15 mouse cellular contexts compared by ENCODE assay signal in genomic region chr14:106364767-106365623, GRCm38 (mm10).
DNase-seq lines count a peak whose midpoint lies in the region; ATAC-seq and TF ChIP-seq lines count a peak whose summit lies in the region.
"Had no signal": no experiment of that assay in that cellular context is flagged by ENCODE, and none has a peak within 500 bp of the region (broad histone marks: within the 10 kb centered on the region; RNA-seq: fewer than 3 reads in every experiment).

No protein-coding gene starts in this region.

- H3K27ac ChIP-seq in embryonic facial prominence, embryonic 14.5 days (replicated peaks; ENCODE audit: low read depth, low read length) = peak overlapping the region; percentile 44
- H3K27ac ChIP-seq in intestine, embryonic 16.5 days (ENCODE audit: low read length) = 0 out of 2 replicates have a peak overlapping the region, but pooled peaks have one; percentile 2

- H3K27me3 ChIP-seq in embryonic facial prominence, embryonic 14.5 days (replicated peaks; ENCODE audit: control insufficient read depth, insufficient read depth, low read length) = no peaks in the 10 kb centered on the region
- H3K27me3 ChIP-seq in intestine, embryonic 16.5 days (replicated peaks; ENCODE audit: control insufficient read depth, insufficient read depth, low read length) = no peaks in the 10 kb centered on the region
- no peaks in the 10 kb centered on the region for H3K27me3 ChIP-seq in myocyte (ENCODE audit: control insufficient read depth, insufficient read depth, insufficient read length)

- TF ChIP-seq POLR2A in myocyte (IDR thresholded peaks at IDR 0.05; ENCODE audit: insufficient read length, low read depth) = no peak

- H3K36me3 ChIP-seq in embryonic facial prominence, embryonic 14.5 days (ENCODE audit: control insufficient read depth, insufficient read depth, low read length) = no peaks in the 10 kb centered on the region
- no peaks in the 10 kb centered on the region for H3K36me3 ChIP-seq in intestine, embryonic 16.5 days (ENCODE audit: control insufficient read depth, insufficient read depth, low read length)
- H3K36me3 ChIP-seq in myocyte (ENCODE audit: control insufficient read depth, insufficient read depth) = no peaks in the 10 kb centered on the region

- no peaks in the 10 kb centered on the region for H3K79me2 ChIP-seq in myocyte (ENCODE audit: control insufficient read depth, insufficient read depth)

- H3K4me1 ChIP-seq in embryonic facial prominence, embryonic 14.5 days (ENCODE audit: control insufficient read depth, insufficient read depth, low read length) = peaks cover 11% of the 10 kb centered on the region; the same call in 1 of the 2 replicates
- H3K4me1 ChIP-seq in intestine, embryonic 16.5 days (ENCODE audit: control insufficient read depth, insufficient read depth, low read length) = no peaks in the 10 kb centered on the region

- H3ac ChIP-seq in myocyte (ENCODE audit: control insufficient read depth, insufficient read length) = no peak overlapping the region

- peak; percentile 67; the same call in 1 of the 2 replicates for ATAC-seq in embryonic facial prominence, embryonic 14.5 days (ENCODE audit: low read depth)
- ATAC-seq in intestine, embryonic 16.5 days = no peak
- ATAC-seq in cerebellum, adult (ENCODE audit: insufficient number of reproducible peaks, low FRiP score, low TSS enrichment) = no peak
- ATAC-seq: forebrain, postnatal 0 days had no signal

- peaks cover 4% of the 10 kb centered on the region; the same call in 1 of the 2 replicates for H3K9me3 ChIP-seq in embryonic facial prominence, embryonic 14.5 days (ENCODE audit: control insufficient read depth, low read length)
- H3K9me3 ChIP-seq in intestine, embryonic 16.5 days (ENCODE audit: control insufficient read depth, low read length) = no peaks in the 10 kb centered on the region

- no peak overlapping the region for H3K9ac ChIP-seq in embryonic facial prominence, embryonic 14.5 days (ENCODE audit: low read depth, low read length)
- no peak overlapping the region for H3K9ac ChIP-seq in intestine, embryonic 16.5 days (ENCODE audit: low read depth, low read length)
- H3K9ac ChIP-seq: forebrain, postnatal 0 days had no signal

- WGBS in embryonic facial prominence, embryonic 14.5 days = 25% methylated on average over 8 of the region's 8 CpGs
- WGBS in intestine, embryonic 16.5 days = 58% methylated on average over 8 of the region's 8 CpGs

- DNase-seq in lung, postnatal 25 days (ENCODE audit: low spot score) = peak; percentile 5
- no peak for DNase-seq in lung, adult 18-20 months
- DNase-seq in embryonic facial prominence, embryonic 14.5 days (ENCODE audit: low spot score) = peak; percentile 88
- DNase-seq in right cerebral cortex, postnatal 14 days = no peak
- no peak for DNase-seq in B cell, adult 2 months
- DNase-seq: cerebellum, adult 8-10 months; forebrain, postnatal 0 days; layer of hippocampus, adult 9-11 months; lung, adult 2 months; midbrain, embryonic 14.5 days; spleen, adult 18-20 months; thymus, postnatal 36 days had no signal

- H3K4me3 ChIP-seq in embryonic facial prominence, embryonic 14.5 days (ENCODE audit: low read depth, low read length) = no peak overlapping the region; the same call in 1 of the 2 replicates
- H3K4me3 ChIP-seq in intestine, embryonic 16.5 days (ENCODE audit: low read length) = no peak overlapping the region
- no peak overlapping the region for H3K4me3 ChIP-seq in myocyte

- peak overlapping the region; percentile 31 for H3K4me2 ChIP-seq in embryonic facial prominence, embryonic 14.5 days (ENCODE audit: low read depth, low read length)
- H3K4me2 ChIP-seq in intestine, embryonic 16.5 days (ENCODE audit: low read depth, low read length) = no peak overlapping the region
- peak overlapping the region; percentile 69 for H3K4me2 ChIP-seq in myocyte (ENCODE audit: low read depth)

TF ChIP-seq in myocyte, 11 proteins besides CTCF, POLR2A, EP300 and RAD21:
- TF ChIP-seq TCF3 (IDR thresholded peaks at IDR 0.05; ENCODE audit: insufficient read length, low read depth) = no peak
- peak in 2 of 3 experiments; percentile 39 to 63 for TF ChIP-seq MYOD1 (IDR thresholded peaks at IDR 0.05; ENCODE audit: control insufficient read depth in 1 of 3, insufficient read length in 2 of 3, low read depth in 2 of 3)

Comparison
In these comparisons a context has a peak if more than half of its experiments do, and no peak if none do; other contexts are left out.
1. DNase-seq: peak in lung, postnatal 25 days (single experiment) and embryonic facial prominence, embryonic 14.5 days (single experiment); none in lung, adult 18-20 months (0 of 2), right cerebral cortex, postnatal 14 days (single experiment) and B cell, adult 2 months (0 of 2).